Mouse (Mus musculus): ENCODE data around the gene Ctsa.
"Not testable (repeated sequence)": the region's sequence is repeated elsewhere in the genome, so short reads cannot be mapped to it uniquely, and the experiment has no call there.

Ctsa gene

DNA sequence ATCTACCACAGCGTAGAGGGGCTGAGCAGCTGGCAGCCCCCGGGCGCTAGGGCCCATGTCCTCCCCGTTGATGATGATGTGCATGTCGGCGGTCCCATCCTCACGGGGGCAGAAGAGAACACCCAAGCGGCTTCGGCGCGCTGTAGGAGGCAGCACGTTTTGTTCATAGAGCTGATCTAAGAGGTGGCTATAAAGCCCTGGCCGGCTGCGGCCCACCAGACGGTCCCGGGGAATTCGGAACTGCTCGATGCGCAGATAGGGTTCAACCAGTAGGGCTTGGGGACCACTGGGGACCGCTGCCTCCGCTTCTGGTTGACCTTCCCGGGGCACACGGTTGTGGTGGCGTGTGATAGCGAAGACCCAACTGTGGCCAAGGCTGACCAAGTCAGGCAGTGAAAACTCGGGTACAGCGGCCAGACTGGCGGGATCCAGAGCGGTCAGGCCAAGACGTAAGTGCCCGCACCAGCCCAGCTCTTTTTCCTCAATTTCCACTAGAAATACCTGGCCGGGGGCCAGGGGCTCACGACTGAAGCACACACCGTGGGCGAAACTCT lies at the start of gene Ctsa:
Ctsa (plus strand) TSS at position 126 of the 554 bp plus-strand sequence.
- peak; percentile 65 for DNase-seq (ENCODE audit: extremely low spot score, low spot score)

DNA sequence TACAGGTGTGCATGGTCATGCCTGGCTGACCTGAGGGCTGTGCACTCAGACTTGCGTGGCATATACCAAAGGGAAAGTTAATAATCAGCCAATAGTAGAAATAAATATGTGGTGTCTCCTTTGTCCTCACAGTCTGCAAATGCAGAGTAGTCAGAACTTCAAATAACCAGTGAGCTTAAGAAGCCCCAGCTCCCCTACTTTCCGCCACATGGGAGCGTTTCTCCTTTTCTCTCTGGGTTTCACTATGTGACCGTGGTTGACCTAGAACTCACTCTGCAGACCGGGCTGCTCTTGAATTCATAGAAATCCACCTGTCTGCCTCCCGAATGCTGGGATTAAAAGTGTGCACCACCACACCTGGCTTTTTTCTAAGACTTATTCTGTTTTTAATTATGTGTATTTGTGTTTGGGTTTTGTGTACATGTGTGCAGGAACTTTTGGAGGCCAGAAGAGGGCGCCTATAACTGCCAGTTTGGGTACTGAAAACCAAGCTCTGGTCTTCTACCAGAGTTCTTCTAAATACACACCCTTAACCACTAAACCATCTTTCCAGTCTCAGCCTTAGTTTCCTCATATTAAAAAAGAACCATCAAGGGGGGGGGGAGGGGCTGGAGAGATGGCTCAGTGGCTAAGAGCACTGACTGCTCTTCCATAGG lies 48.6 kb upstream of the Ctsa start:
- DNase-seq (ENCODE audit: extremely low spot score, low spot score): no peak

DNA sequence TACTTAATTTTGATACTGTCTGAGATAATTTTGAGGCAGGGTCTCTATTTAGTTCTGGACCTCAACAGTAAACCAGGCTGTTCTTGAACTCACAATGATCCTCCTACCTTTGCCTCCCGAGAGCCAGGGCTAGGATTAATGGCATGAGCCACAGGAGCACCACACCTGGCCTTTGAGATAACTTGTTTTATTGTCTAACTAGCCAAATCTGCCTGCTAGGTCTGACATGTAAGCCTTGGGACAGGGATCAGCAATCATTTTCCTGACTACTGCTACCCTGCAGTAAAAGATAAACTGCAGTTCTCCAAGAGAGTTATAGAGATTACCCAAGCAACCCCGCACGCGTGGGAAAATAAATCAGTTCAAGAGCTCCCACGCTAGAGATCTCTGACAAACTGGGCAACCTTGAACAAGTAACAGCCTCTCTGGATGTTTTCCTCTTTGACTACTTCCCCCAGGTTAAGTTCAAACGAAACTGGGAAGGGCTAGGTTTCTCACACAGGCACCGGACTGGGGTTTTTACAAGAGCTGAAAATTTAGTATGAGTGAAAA lies 47.7 kb upstream of the Ctsa start:
- DNase-seq (ENCODE audit: extremely low spot score, low spot score): no peak

DNA sequence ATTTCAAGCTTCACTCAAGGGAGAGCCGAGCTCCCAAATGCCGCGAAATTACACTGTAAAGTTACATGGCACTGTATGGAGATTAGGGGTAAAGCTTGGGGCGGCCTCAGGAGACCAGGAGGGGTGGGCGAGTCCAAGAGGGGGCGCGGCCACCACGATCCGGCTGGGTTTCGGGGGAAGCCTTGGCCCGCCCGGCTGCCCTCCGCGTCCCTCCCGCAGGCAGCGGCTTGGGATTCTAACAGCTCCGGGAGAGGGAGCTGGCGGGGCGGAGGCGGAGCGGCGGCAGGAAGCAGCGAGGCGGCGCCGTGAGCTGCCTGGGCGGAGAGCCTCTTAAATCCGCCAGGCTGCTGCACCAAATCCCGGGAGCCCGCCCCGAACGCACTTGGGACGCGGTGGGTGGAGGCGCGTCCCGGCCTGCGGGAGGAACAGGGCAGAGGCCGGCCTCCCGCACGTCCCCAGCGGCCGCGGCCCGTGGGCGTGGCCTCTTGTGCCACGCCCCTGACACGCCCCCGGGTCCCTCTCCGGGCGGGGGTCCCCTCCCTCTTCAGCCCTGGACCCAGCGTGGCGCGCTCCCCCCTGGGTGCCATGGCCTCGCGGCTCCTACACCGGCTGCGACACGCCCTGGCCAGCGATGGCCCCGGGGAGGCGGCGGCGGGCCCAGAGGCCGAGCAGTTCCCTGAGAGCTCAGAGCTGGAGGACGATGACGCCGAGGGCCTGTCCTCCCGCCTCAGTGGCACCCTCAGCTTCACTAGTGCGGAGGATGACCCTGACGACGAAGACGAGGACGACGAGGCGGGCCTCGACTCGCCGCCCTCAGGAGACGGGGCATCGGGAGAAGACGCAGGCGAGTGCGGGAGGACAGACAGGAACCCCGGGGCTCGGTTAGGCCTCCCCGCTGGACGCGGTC lies 46.9 kb upstream of the Ctsa start, which contains the start of gene Snx21:
Snx21 (plus strand) TSS at position 343 of the 907 bp plus-strand sequence.
- DNase-seq (ENCODE audit: extremely low spot score, low spot score): peak; percentile 91

DNA sequence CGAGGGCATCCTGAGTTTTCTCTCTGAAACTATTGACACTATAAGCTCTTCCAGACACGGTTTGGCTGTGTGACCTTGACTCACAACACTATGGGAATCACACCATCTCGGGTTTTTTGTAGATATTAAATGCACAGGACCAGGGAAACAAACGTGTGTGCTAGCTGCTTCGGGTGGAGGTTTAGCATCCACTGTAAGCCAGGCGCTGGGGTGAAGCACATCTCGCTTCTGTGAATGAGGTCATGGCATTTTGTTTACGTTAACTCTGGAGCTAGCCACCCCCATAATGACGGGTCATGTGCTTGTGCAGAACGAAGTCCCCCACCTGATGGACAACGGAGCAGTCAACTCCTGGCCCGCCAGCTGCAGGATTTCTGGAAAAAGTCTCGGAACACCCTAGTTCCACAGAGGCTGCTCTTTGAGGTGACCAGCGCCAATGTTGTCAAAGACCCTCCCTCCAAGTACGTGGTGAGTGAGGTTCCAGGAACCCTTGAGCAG lies 46.2 kb upstream of the Ctsa start:
- DNase-seq (ENCODE audit: extremely low spot score, low spot score): no peak

DNA sequence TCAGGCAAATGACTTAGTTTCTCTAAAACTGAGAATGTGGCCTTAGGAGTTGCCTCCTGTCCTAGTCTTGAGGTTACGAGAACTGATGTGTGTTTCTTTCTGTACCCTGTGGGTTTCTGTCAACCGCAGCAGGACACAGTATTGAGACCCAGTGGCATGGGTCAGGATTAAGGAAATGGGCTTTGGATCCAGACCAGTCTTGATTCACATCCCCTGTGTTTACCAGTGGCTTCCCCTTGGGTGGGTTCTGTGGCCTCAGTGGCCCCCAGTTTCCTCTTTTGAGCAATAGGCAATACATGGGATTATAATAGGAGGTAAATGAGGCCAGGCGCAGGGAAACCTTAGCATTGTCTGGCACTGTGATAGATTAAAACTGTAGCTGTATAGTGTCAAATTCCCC lies 45.6 kb upstream of the Ctsa start:
- DNase-seq (ENCODE audit: extremely low spot score, low spot score): no peak

DNA sequence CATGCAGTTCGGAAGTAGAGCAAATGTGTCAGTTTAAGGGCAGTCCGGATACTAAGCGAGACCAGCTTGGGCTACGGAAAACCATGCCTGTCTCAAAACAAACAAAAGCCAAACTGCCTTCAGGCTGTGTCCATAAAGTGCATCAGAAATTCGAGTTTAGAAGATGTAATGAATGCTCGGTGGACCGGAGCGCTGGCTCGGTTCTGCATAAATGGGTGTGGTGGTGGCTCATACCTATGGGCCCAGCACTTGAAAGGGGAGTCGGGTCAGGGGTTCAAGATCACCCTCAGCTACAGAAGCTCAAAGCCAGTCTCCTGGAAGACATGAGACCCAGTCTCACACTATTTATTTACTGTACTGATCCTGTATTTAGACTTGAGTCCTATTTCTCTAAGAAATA lies 44.9 kb upstream of the Ctsa start:
- no peak for DNase-seq (ENCODE audit: extremely low spot score, low spot score)

DNA sequence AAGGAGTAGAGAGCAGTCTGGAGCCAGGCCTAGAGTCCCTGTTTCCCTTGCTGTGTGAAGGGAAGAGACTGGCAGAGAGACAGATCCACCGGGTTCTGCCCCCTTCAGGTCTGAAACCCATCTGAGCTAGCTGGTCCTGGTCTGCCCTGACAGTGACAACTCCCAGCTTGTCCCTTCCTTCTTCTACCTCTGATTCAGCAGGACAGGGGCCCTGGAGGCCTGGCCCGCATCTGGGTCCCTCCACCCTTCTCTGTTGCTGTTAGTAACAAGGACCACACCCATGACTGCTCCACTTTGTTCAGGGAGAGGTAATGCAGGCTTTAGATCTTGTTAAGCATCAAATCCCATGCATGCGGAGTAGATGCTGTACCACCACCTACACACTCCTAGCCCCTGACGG lies 44.3 kb upstream of the Ctsa start:
- DNase-seq (ENCODE audit: extremely low spot score, low spot score): no peak

DNA sequence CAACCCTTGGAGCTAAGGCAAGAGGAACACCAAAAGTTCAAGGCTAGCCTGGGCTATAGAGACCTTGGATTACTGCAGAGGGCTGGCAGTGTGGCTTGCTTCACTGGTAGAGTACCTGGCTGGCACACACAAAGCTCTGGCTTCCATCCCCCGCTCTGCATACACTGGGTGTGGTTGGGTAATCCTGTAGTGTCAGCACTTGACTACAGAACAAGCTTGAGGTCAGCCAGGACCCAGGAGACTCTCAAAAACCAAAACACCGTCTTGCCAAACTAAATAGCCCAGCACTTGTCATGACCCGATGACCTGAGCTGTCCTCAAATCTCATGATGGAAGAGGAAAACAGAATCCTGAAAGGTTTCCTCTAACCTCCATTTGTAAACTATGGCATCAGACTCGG lies 42.2 kb upstream of the Ctsa start:
- DNase-seq (ENCODE audit: extremely low spot score, low spot score): no peak

DNA sequence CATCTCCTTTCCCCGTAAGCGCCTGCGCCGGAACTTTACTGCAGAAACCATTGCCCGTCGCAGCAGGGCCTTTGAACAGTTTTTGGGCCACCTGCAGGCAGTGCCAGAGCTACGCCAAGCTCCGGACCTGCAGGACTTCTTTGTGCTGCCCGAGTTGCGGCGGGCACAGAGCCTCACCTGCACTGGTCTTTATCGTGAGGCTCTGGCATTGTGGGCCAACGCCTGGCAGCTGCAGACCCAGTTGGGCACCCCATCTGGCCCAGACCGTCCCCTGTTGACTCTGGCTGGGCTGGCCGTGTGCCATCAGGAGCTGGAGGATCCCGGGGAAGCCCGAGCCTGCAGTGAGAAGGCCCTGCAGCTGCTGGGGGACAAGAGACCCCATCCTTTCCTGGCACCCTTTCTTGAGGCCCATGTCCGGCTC lies 40.8 kb upstream of the Ctsa start:
- DNase-seq (ENCODE audit: extremely low spot score, low spot score): no peak

DNA sequence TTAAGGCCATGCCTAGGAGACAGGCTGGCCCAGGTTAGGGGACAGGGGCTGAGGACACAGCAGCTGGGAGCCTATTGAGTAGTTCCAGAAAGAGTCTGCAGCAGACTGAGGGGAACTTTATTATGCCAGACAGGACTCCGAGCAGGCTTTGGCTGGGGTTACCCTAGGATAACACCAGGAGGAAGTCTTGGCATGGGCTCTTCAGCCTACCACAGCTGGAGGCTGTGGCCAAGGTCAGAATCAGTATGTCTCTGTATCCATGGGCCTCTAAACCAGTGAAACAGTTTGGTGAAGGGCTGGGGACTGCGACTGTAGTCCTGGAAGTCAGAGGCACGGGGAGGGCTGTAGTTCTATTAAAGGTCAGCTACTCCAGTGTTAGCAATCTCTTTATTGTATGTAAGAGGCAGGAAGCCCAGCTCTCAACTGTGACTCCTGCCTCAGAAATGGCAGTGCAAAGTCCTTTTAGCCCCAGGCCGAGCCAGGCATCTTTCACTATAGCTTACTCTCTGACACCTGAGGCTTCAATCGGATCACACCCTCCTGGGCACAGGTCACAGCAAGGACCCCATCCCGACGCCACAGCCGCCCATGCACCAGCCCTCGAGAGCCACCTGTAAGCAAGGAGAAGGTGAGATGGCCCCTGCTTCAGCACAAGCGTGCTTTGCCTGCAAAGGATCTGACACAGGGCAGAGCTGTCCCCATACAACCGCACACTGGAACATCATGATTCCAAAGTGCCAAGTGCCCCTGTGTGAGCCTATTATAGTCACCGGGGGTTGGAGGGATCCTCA lies 40.1 kb upstream of the Ctsa start:
- no peak for DNase-seq (ENCODE audit: extremely low spot score, low spot score)

DNA sequence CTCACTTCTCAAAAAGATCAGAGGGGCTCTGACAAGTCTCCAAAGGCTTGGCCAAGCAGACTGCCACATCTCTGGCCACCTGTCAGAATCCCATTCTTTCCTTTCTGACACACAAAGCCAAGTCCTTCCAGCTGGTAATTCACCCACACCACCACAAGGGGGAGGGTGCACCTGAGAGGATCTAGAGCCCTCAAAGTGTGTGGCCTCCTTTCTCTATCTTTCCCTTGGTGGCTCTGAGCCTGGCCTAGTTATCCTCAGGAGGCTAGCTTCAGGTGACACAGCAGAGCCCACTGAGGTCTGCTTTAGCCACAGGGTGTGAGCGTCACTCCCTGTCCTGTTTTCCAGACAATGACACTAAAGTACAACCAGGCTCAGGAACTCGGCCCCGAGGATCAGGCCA lies 39.4 kb upstream of the Ctsa start:
- peak; percentile 45 for DNase-seq (ENCODE audit: extremely low spot score, low spot score)

DNA sequence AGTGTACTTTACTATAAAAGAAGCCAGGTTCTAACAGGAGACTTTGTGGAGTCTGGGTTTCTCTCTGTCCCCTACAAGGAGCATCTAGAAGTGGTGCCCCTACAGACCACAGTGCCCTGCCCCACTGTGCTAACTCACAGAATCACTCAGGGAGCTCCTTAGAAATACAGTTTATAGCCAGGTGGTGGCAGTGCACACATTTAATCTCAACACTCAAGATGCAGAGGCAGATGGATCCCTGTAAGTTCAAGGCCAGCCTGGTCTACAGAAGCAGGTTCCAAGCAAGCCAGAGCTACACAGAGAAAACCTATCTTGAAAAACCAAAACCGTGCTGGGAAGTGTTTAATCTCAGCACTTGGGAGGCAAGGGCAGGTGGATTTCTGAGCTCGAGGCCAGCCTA lies 38.9 kb upstream of the Ctsa start:
- no peak for DNase-seq (ENCODE audit: extremely low spot score, low spot score)

DNA sequence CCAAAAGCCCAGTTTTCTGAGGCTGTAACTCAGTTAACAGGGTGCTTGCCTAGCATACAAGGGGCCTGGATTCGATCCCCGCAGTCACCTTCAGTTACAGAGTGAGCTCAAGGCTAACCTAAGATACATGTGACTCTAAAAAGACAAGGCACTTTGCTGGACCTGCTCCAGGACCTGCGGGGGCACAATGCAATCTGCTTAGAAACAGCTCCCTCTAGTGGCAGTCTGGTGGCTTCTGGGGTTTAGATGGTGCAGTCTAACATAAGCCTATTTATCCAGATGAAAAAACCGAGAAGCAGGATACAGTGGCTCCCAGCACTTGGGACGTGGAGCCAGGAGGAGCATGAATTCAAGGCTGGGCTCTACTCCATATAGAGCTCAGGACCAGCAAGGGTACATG lies 38.4 kb upstream of the Ctsa start:
- peak; percentile 69 for DNase-seq (ENCODE audit: extremely low spot score, low spot score)

DNA sequence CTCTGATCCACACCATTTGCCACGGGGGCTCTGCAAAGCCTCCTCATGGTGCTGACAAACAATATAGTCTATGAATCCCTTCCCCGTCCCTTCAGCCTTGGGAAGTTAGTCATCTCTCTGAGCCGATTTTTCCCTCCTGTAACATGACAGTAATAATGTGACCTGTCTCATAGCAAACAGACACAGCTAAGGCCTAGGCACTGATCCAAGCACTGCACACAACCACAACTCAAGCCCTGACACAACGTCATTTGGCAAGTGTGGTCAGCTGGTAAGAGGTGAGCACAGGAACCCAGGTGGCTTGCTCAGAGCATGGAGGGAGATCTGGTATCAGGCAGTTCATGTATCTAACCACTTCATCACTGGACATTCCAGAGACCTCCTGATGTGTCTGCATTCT lies 36.8 kb upstream of the Ctsa start:
- DNase-seq (ENCODE audit: extremely low spot score, low spot score): no peak

DNA sequence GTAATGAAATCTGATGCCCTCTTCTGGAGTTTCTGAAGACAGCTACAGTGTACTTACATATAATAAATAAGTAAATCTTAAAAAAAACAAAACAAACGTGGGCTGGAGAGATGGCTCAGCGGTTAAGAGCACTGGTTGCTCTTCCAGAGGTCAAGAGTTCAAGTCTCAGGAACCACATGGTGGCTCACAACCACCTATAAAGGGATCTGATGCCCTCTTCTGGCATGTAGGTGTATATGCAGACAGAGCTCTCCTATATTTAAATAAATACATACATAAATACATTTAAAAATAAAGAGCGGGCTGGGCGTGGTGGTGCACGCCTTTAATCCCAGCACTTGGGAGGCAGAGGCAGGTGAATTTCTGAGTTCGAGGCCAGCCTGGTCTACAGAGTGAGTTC lies 34.1 kb upstream of the Ctsa start:
- not testable (repeated sequence) for DNase-seq (ENCODE audit: extremely low spot score, low spot score)

DNA sequence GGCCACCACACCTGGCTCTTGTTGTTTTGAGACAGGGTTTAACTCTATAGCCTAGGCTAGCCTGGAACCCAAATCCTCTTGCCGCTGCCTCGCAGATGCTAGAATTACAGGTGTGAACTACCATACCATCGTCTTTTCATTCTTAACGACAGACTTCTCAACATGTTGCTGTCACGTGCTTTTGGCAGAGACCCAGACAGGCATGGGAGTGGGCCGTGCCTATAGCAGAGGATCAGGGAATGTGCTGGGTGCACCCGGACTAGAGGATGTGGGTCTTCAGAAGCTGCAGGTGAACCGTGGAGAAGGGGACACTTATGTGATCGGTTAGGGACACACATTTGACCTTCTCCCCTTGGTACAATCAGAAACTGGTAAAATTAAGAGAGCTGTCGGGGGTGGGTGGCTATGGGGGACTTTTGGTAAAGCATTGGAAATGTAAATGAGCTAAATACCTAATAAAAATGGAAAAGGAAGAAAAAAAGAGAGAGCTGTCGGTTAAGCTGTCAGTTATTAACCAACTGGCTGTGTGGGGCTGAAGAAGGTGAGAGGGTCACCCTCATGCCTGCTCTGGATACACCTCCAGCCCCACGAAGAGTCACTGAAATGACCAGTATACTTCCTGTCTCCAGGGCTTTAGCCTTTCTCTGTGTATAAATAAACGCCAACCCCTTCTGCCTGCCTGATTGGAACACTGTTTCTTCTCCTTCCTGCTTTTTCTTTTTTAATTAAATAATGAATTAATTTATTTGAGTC lies 32.2 kb upstream of the Ctsa start:
- DNase-seq (ENCODE audit: extremely low spot score, low spot score): no peak

DNA sequence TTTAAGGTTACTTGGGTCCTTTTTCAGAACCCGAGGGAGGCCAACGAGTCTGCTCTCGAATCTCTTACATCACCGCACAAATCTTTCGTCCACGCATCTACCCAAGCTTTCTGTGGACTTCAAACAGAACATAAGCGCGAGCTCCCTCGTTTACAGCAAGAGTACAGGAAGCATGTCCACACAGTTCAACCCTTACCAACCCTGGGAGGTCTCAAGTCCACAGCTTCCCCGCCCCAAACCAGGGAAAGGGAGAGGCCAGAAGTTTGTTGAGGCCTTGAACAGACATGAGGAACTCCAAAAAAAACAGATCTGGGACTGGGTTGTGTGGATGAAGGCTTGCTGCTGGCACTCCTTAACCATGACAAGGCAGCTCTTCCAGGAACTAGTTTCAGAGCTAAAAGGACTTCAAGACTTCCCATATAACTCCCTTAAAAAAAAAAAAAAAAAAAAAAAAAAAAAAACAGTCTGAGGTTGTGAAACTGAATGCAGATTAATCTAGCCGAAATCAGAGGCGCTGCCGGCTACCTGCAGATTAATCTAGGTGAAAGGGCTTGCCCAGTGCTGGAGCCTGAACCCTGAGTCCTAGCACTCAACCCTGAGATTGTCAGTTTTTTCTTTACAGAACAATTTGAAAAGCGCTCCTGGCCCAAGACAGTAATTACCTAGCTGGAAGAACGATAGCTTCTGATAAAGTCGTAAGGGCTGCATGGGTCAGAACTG lies 29.3 kb upstream of the Ctsa start:
- DNase-seq (ENCODE audit: extremely low spot score, low spot score): no peak

DNA sequence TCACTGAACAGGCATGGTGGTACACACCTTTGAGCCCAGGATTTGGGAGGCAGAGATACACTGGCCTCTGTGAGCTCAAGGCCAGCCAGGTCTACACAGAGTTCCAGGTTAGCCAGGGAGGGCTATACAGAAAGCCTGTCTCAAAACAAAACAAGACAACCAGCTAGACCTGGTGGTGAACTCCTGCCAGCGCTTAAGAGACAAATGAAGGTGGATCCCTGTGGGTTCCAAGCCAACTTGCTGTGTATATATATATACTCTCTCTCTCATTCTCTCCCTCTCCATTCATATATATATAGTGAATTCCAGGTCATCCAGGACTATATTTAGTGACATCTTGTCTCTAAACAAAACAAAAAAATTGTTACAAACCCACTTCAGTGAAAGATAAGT lies 28.8 kb upstream of the Ctsa start:
- no peak for DNase-seq (ENCODE audit: extremely low spot score, low spot score)

Data from neural tube, embryonic 10.5 days (tissue).